Mouse (Mus musculus): Measurements from ENCODE around the gene Fam166a.

Fam166a gene

DNA sequence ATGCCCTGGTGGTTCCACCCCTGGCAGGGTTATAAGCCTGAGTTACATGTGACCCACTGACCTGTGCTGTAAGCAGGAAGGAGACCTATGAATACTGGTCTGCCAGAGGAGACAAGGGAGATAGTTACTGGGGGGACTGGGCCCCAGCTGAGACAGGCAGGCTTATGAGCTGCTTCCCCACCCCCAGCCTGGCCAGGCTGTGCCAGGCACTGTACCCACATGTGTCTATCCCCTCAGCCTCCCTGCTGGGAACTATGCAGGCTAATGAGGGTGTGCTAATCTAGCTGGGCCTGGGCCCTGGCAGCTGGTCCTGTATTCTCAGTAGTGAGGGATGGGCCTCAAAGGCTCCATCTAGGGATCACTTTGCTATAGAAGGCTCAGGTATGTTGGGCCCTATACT is 48.7 kb downstream of the Fam166a start:
- DNase-seq (ENCODE audit: low read depth in 2 of 2, low spot score in 2 of 2): no peak

DNA sequence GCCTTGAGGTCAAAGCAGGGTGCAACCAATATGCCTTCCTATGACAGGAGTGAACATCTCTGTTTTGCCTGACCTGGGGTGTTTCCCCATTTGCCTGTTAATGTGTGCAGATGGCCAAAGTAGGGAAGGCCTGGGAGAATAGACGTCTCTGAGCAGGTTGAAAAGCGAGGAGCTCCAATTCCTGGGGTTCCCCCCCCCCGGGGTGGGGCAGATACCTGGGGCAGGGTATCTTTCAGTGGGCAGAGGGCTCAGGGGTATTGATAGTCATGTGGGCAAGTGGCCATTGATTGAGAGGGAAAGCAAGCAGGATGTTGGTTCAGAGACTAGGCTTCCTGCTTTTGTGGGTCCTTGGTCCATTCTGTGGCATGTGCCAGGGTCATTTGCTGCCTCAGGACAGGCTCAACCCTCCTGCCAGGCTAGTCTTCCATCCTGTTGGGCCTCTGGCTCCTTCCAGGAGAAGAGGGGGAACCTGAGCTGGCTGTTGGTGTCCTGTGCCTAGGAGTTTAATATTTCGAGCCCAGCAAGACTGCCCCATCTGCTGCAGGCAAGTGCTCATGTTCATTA is 49.3 kb downstream of the Fam166a start:
- DNase-seq (ENCODE audit: low read depth in 2 of 2, low spot score in 2 of 2): no peak

Measured in CD8-positive naive resting alpha-beta T cell, adult 2 months (primary cell).